Mouse (Mus musculus) G1E (cell line): ENCODE results near the gene Caln1. TPM values are rescaled to one million over a fixed set of nuclear protein-coding genes. Genes with fewer than 3 reads are reported as not detected.
A peak's percentile ranks its signal among the peaks of the same experiment; 100 is the strongest.

Experiments
- ATAC-seq: 2 replicates; pipeline ENCODE4 v1.8.0; 2016; ENCODE audit warnings: mild to moderate bottlenecking; ENCODE audit not compliant: insufficient number of reproducible peaks, poor library complexity, low FRiP score, severe bottlenecking; ENCODE audit errors: extremely low read depth
- DNase-seq: peaks from one replicate; pipeline ENCODE4 v3.0.0; 2012; ENCODE audit warnings: low spot score
- H3K27me3 ChIP-seq: 2 replicates; pipeline ENCODE4 v1.6.1; 2012; ENCODE audit warnings: mild to moderate bottlenecking, low read length, inconsistent platforms; ENCODE audit not compliant: insufficient read depth
- H3K36me3 ChIP-seq: replicated peaks from 2 replicates; pipeline ENCODE3; 2012; ENCODE audit warnings: mild to moderate bottlenecking, inconsistent platforms
- H3K4me1 ChIP-seq: 2 replicates; pipeline ENCODE4 v1.6.1; 2012; ENCODE audit warnings: low read depth, low read length, inconsistent platforms, mixed read lengths; ENCODE audit not compliant: insufficient read depth
- H3K4me3 ChIP-seq: 2 replicates; pipeline ENCODE4 v1.5.1; 2012; ENCODE audit warnings: low read depth, mild to moderate bottlenecking, inconsistent platforms, low read length, moderate library complexity, mixed read lengths
- H3K9me3 ChIP-seq: replicated peaks from 2 replicates; pipeline ENCODE4 v1.6.1; 2012; ENCODE audit warnings: inconsistent platforms
- CTCF ChIP-seq: IDR thresholded peaks from 2 replicates; pipeline ENCODE4 v1.5.1; 2012; ENCODE audit warnings: low read depth, low read length, inconsistent platforms, mixed read lengths
- GATA1 ChIP-seq: IDR thresholded peaks from 2 replicates; pipeline ENCODE4 v1.6.1; 2012; ENCODE audit warnings: borderline replicate concordance, low read length, inconsistent platforms, mixed read lengths
- GATA2 ChIP-seq: IDR thresholded peaks from 2 replicates; pipeline ENCODE4 v1.6.1; 2012; ENCODE audit warnings: low read depth, low read length, inconsistent platforms, borderline replicate concordance
- POLR2AphosphoS5 ChIP-seq: IDR thresholded peaks from 2 replicates; pipeline ENCODE4 v1.6.1; 2012; ENCODE audit warnings: low read depth, low read length, inconsistent platforms; ENCODE audit not compliant: insufficient replicate concordance
- TAL1 ChIP-seq: conservative IDR thresholded peaks from 2 replicates; pipeline ENCODE4 v1.6.1; 2012; ENCODE audit warnings: low read depth, low read length, inconsistent platforms, mixed read lengths
- polyA plus RNA-seq: library from polyadenylated mRNA; stranded (reverse); fragments of >175 nt; gene quantifications from 2 replicates; pipeline ENCODE4 v1.2.3, GENCODE M21; 2012
- total RNA-seq, 2 experiments: library from RNA; stranded (forward) in 1 of 2; stranded (reverse) in 1 of 2; fragments of 200-1000 nt in 1 of 2; fragments of >200 nt in 1 of 2; fragmentation: Nextera tagmentation in 1 of 2; gene quantifications; 2 replicates each; pipeline ENCODE4 v1.2.3; 2014 to 2017

The Caln1 gene
- total RNA-seq (2014; fragmentation: Nextera tagmentation) (not detected in 2 replicates), total RNA-seq (2017) (0.06 and 0.11 TPM in 2 replicates), polyA plus RNA-seq (not detected in 2 replicates)

GRCm38 (mm10) chr5:130369237-130369636 is at the start of gene Caln1:
Caln1 (plus strand) TSS chr5:130369455.
- ATAC-seq, result no peak
- H3K4me1 ChIP-seq, result no peaks in the 10 kb centered on the region
- no peak within 1 kb of the TSS for H3K4me3 ChIP-seq
- DNase-seq, result no peak
- H3K36me3 ChIP-seq, result no peaks in the 10 kb centered on the region
- peaks cover 23% of the 10 kb centered on the region for H3K9me3 ChIP-seq
- no peaks in the 10 kb centered on the region; the same call in 1 of the 2 replicates for H3K27me3 ChIP-seq
- no peak for TF ChIP-seq TAL1

- Histone ChIP-seq H3K4me3 (no peak overlapping the region), H3K9me3 (peaks cover 7% of the 10 kb centered on the region), H3K4me1 (no peaks in the 10 kb centered on the region), H3K27me3 (no peaks in the 10 kb centered on the region), H3K36me3 (peaks cover 72% of the 10 kb centered on the region)
- DNase-seq, result no peak
- ATAC-seq, result no peak
- no peak for TF ChIP-seq TAL1
- TF ChIP-seq POLR2AphosphoS5, result no peak
- no peak for TF ChIP-seq GATA1
- TF ChIP-seq CTCF, result no peak
- no peak for TF ChIP-seq GATA2
These were observed 49.5 kb upstream of the Caln1 start for GRCm38 (mm10) chr5:130319783-130320182.

GRCm38 (mm10) chr5:130320485-130320884 is 48.8 kb upstream of the Caln1 start:
- H3K4me3 ChIP-seq, result no peak overlapping the region
- ATAC-seq (0 out of 2 replicates have a peak, but pooled peaks have one; percentile 8), DNase-seq (no peak)
- no peaks in the 10 kb centered on the region for H3K27me3 ChIP-seq
- H3K4me1 ChIP-seq, result no peaks in the 10 kb centered on the region
- H3K36me3 ChIP-seq, result peaks cover 73% of the 10 kb centered on the region
- H3K9me3 ChIP-seq, result peaks cover 10% of the 10 kb centered on the region
- TF ChIP-seq GATA1, result no peak
- TF ChIP-seq CTCF, result no peak
- TF ChIP-seq GATA2, result no peak
- no peak for TF ChIP-seq TAL1
- no peak for TF ChIP-seq POLR2AphosphoS5

GRCm38 (mm10) chr5:130325486-130325885 is 43.8 kb upstream of the Caln1 start:
- H3K4me3 ChIP-seq, result no peak overlapping the region
- peaks cover 78% of the 10 kb centered on the region for H3K36me3 ChIP-seq

GRCm38 (mm10) chr5:130327615-130328263 is 41.5 kb upstream of the Caln1 start:
- Histone ChIP-seq H3K4me3 (no peak overlapping the region), H3K9me3 (peaks cover 10% of the 10 kb centered on the region), H3K27me3 (no peaks in the 10 kb centered on the region), H3K4me1 (peaks cover 5% of the 10 kb centered on the region), H3K36me3 (peaks cover 83% of the 10 kb centered on the region)
- DNase-seq (no peak), ATAC-seq (no peak)
- TF ChIP-seq POLR2AphosphoS5 (no peak), GATA1 (no peak), GATA2 (no peak), TAL1 (no peak), CTCF (no peak)

More at GRCm38 (mm10) chr5:130325486-130325885, 43.8 kb upstream of the Caln1 start:
- Histone ChIP-seq H3K27me3 (no peaks in the 10 kb centered on the region), H3K4me1 (peaks cover 5% of the 10 kb centered on the region), H3K9me3 (peaks cover 10% of the 10 kb centered on the region)
- ATAC-seq (no peak), DNase-seq (no peak)
- TF ChIP-seq GATA1, result no peak
- TF ChIP-seq TAL1, result no peak
- TF ChIP-seq POLR2AphosphoS5, result no peak
- no peak for TF ChIP-seq CTCF
- no peak for TF ChIP-seq GATA2

- ATAC-seq (no peak), DNase-seq (no peak)
- H3K4me3 ChIP-seq, result no peak overlapping the region
- H3K4me1 ChIP-seq, result peaks cover 5% of the 10 kb centered on the region
- no peaks in the 10 kb centered on the region for H3K27me3 ChIP-seq
- peaks cover 79% of the 10 kb centered on the region for H3K36me3 ChIP-seq
- peaks cover 10% of the 10 kb centered on the region for H3K9me3 ChIP-seq
- TF ChIP-seq GATA2, result no peak
- TF ChIP-seq TAL1, result no peak
- TF ChIP-seq POLR2AphosphoS5, result no peak
- TF ChIP-seq CTCF, result no peak
- TF ChIP-seq GATA1, result no peak
These were observed 40.9 kb upstream of the Caln1 start for GRCm38 (mm10) chr5:130328366-130328765.

- H3K4me3 ChIP-seq, result no peak overlapping the region
- no peak for DNase-seq
- peaks cover 78% of the 10 kb centered on the region for H3K36me3 ChIP-seq
- peak; percentile 62 for ATAC-seq
- H3K4me1 ChIP-seq, result peaks cover 5% of the 10 kb centered on the region
- H3K27me3 ChIP-seq, result no peaks in the 10 kb centered on the region
- TF ChIP-seq GATA1 (no peak), GATA2 (no peak), CTCF (no peak), POLR2AphosphoS5 (no peak), TAL1 (no peak)
- peaks cover 2% of the 10 kb centered on the region; the same call in 1 of the 2 replicates for H3K9me3 ChIP-seq
These were observed 39.4 kb upstream of the Caln1 start for GRCm38 (mm10) chr5:130329889-130330288.
